Mouse (Mus musculus): ENCODE data around the gene Lyz2. TPM values are rescaled to one million over a fixed set of nuclear protein-coding genes. Genes with fewer than 3 reads are reported as not detected.
"Not testable (repeated sequence)": the region's sequence is repeated elsewhere in the genome, so short reads cannot be mapped to it uniquely, and the experiment has no call there.

Lyz2 gene
- polyA plus RNA-seq, 1 experiment = 1,158 TPM

GRCm38 (mm10) chr10:117301688-117302087 is 19.6 kb upstream of the Lyz2 start:
- no peak overlapping the region for H3K4me3 ChIP-seq (replicated peaks; ENCODE audit: control insufficient read depth, low read depth, low read length)
- no peak overlapping the region for H3K27ac ChIP-seq (ENCODE audit: control insufficient read depth, insufficient read depth, low read depth, low read length, poor library complexity)
- 4% methylated on average over 1 of the region's 1 CpGs for WGBS
- TF ChIP-seq CTCF (IDR thresholded peaks at IDR 0.05; ENCODE audit: control insufficient read depth, insufficient read depth, low read length) = no peak
- TF ChIP-seq POLR2A (IDR thresholded peaks at IDR 0.05; ENCODE audit: borderline replicate concordance, control insufficient read depth, low read depth, low read length) = no peak
- peaks cover 2% of the 10 kb centered on the region for H3K4me1 ChIP-seq (ENCODE audit: control insufficient read depth, insufficient read depth, low read length)

- peak overlapping the region; percentile 61; the same call in 1 of the 2 replicates for H3K27ac ChIP-seq (ENCODE audit: control insufficient read depth, insufficient read depth, low read depth, low read length, poor library complexity)
- no peak overlapping the region for H3K4me3 ChIP-seq (replicated peaks; ENCODE audit: control insufficient read depth, low read depth, low read length)
- no peak for TF ChIP-seq POLR2A (IDR thresholded peaks at IDR 0.05; ENCODE audit: borderline replicate concordance, control insufficient read depth, low read depth, low read length)
- TF ChIP-seq CTCF (IDR thresholded peaks at IDR 0.05; ENCODE audit: control insufficient read depth, insufficient read depth, low read length) = no peak
- H3K4me1 ChIP-seq (ENCODE audit: control insufficient read depth, insufficient read depth, low read length) = peaks cover 3% of the 10 kb centered on the region
- WGBS = 50% methylated on average over 5 of the region's 5 CpGs
These were observed 17.9 kb upstream of the Lyz2 start for GRCm38 (mm10) chr10:117299901-117300520.

GRCm38 (mm10) chr10:117299106-117299505 is 17.0 kb upstream of the Lyz2 start:
- Histone ChIP-seq H3K4me3 (replicated peaks; ENCODE audit: control insufficient read depth, low read depth, low read length) (peak overlapping the region; percentile 30), H3K4me1 (ENCODE audit: control insufficient read depth, insufficient read depth, low read length) (peaks cover 3% of the 10 kb centered on the region), H3K27ac (ENCODE audit: control insufficient read depth, insufficient read depth, low read depth, low read length, poor library complexity) (peak overlapping the region; percentile 71; the same call in 1 of the 2 replicates)
- WGBS = 85% methylated on average over 4 of the region's 4 CpGs
- TF ChIP-seq CTCF (IDR thresholded peaks at IDR 0.05; ENCODE audit: control insufficient read depth, insufficient read depth, low read length) (no peak), POLR2A (IDR thresholded peaks at IDR 0.05; ENCODE audit: borderline replicate concordance, control insufficient read depth, low read depth, low read length) (no peak)

- Histone ChIP-seq H3K27ac (ENCODE audit: control insufficient read depth, insufficient read depth, low read depth, low read length, poor library complexity) (peak overlapping the region; percentile 81; the same call in 1 of the 2 replicates), H3K4me1 (ENCODE audit: control insufficient read depth, insufficient read depth, low read length) (peaks cover 3% of the 10 kb centered on the region), H3K4me3 (replicated peaks; ENCODE audit: control insufficient read depth, low read depth, low read length) (peak overlapping the region; percentile 58)
- TF ChIP-seq POLR2A (IDR thresholded peaks at IDR 0.05; ENCODE audit: borderline replicate concordance, control insufficient read depth, low read depth, low read length) = peak; percentile 53
- no peak for TF ChIP-seq CTCF (IDR thresholded peaks at IDR 0.05; ENCODE audit: control insufficient read depth, insufficient read depth, low read length)
- WGBS = 39% methylated on average over 6 of the region's 6 CpGs
These were observed 16.2 kb upstream of the Lyz2 start for GRCm38 (mm10) chr10:117298336-117298735.

GRCm38 (mm10) chr10:117292671-117293070 is 10.6 kb upstream of the Lyz2 start, which contains the start of gene Lyz1:
TSS of gene Lyz1 (minus strand) at chr10:117292868.
- no peak within 1 kb of the TSS for H3K27ac ChIP-seq (ENCODE audit: control insufficient read depth, insufficient read depth, low read depth, low read length, poor library complexity)
- peaks cover 1% of the 10 kb centered on the region for H3K4me1 ChIP-seq (ENCODE audit: control insufficient read depth, insufficient read depth, low read length)
- no peak for TF ChIP-seq POLR2A (IDR thresholded peaks at IDR 0.05; ENCODE audit: borderline replicate concordance, control insufficient read depth, low read depth, low read length)
- TF ChIP-seq CTCF (IDR thresholded peaks at IDR 0.05; ENCODE audit: control insufficient read depth, insufficient read depth, low read length) = no peak
- no peak within 1 kb of the TSS for H3K4me3 ChIP-seq (replicated peaks; ENCODE audit: control insufficient read depth, low read depth, low read length)
- WGBS = 79% methylated on average over 5 of the region's 5 CpGs

- H3K27ac ChIP-seq (ENCODE audit: control insufficient read depth, insufficient read depth, low read depth, low read length, poor library complexity); H3K4me3 ChIP-seq (replicated peaks; ENCODE audit: control insufficient read depth, low read depth, low read length); H3K4me1 ChIP-seq (ENCODE audit: control insufficient read depth, insufficient read depth, low read length): not testable (repeated sequence)
- WGBS = 86% methylated on average over 6 of the region's 6 CpGs
These were observed 8.8 kb upstream of the Lyz2 start for GRCm38 (mm10) chr10:117290936-117291335.

GRCm38 (mm10) chr10:117290046-117290870 is 8.1 kb upstream of the Lyz2 start:
- TF ChIP-seq CTCF (IDR thresholded peaks at IDR 0.05; ENCODE audit: control insufficient read depth, insufficient read depth, low read length) = no peak
- no peak for TF ChIP-seq POLR2A (IDR thresholded peaks at IDR 0.05; ENCODE audit: borderline replicate concordance, control insufficient read depth, low read depth, low read length)
- H3K27ac ChIP-seq (ENCODE audit: control insufficient read depth, insufficient read depth, low read depth, low read length, poor library complexity) = no peak overlapping the region
- H3K4me3 ChIP-seq (replicated peaks; ENCODE audit: control insufficient read depth, low read depth, low read length) = no peak overlapping the region
- no peaks in the 10 kb centered on the region; the same call in 1 of the 2 replicates for H3K4me1 ChIP-seq (ENCODE audit: control insufficient read depth, insufficient read depth, low read length)
- WGBS = 78% methylated on average over 6 of the region's 6 CpGs

GRCm38 (mm10) chr10:117289034-117289505 is 6.9 kb upstream of the Lyz2 start:
- not testable (repeated sequence) for H3K4me1 ChIP-seq (ENCODE audit: control insufficient read depth, insufficient read depth, low read length); H3K4me3 ChIP-seq (replicated peaks; ENCODE audit: control insufficient read depth, low read depth, low read length)
- H3K27ac ChIP-seq (ENCODE audit: control insufficient read depth, insufficient read depth, low read depth, low read length, poor library complexity) = peak overlapping the region; percentile 68; the same call in 1 of the 2 replicates
- 77% methylated on average over 5 of the region's 5 CpGs for WGBS
